Mouse (Mus musculus) cerebellum, postnatal 36 days (tissue): ENCODE results near the gene Lhpp.

Experiments
- DNase-seq, 2 experiments: peaks; one replicate each; pipeline ENCODE4 v3.0.0; 2021 to 2022; ENCODE audit warnings: mixed read lengths in 2 of 2

Gene Lhpp

DNA sequence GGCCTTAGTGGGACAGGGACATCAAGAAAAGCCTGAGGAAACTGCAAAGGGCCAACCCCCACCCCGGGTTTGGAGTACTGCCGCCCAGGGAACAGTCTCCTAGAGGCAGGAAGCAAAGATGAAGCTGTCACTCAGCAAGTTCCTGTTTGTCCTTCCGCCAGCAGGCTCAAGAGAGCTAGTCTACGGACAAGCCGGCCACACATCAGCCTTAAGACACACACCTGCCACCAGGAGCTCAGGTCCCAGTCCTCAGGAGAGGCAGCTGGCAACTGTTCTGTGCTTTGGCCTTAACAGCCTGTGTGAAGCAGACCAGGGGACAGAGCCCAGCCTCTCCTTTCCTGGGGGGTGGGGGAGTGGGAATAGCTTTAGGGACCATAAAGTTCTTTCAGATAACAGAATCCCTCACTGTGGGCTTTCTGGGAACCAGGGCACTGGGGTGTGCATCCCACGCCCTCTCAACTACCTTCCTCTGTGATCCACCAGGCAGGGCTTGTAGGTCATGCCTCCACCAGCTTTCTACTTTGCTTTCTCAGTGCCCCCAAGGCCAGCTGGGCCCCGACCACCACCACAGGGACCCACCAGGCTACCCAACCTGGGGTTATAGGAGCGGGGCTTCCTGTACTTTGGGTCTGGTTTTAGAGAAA, 103.2 kb downstream of the Lhpp start:
- no peak for DNase-seq

- DNase-seq, result no peak
These were observed 103.9 kb downstream of the Lhpp start for GRCm38 (mm10) chr7:132714236-132714923.

GRCm38 (mm10) chr7:132715259-132715658, 104.8 kb downstream of the Lhpp start:
- no peak for DNase-seq

- DNase-seq, result no peak
These were observed 109.1 kb downstream of the Lhpp start for GRCm38 (mm10) chr7:132719570-132719969.

GRCm38 (mm10) chr7:132720562-132720961, 110.1 kb downstream of the Lhpp start:
- peak; percentile 75 to 82 for DNase-seq

GRCm38 (mm10) chr7:132722401-132723370, 112.2 kb downstream of the Lhpp start:
- DNase-seq, result peak in 1 of 2 experiments; percentile 48

DNA sequence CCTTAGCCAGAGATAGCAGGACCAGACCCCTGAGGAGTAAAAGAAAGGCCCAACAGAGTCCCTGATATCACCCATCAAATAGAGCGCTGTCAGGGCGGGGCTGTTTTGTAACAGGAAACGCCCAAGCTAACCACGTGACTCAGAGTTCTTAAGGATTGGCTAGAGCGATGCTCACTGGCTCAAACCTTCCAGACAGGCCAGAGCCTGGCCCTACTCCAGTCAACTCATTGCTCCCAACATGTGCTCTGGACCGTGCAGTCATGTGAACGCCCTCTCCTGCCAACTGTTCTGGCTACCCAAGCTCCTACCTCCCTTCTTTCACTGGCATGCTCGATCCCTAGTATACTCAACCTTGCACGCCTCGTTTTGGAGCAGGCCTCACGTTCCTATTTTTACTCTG, 113.5 kb downstream of the Lhpp start:
- DNase-seq, result peak; percentile 94 to 97

GRCm38 (mm10) chr7:132724501-132725062, 114.1 kb downstream of the Lhpp start:
- DNase-seq, result no peak

DNA sequence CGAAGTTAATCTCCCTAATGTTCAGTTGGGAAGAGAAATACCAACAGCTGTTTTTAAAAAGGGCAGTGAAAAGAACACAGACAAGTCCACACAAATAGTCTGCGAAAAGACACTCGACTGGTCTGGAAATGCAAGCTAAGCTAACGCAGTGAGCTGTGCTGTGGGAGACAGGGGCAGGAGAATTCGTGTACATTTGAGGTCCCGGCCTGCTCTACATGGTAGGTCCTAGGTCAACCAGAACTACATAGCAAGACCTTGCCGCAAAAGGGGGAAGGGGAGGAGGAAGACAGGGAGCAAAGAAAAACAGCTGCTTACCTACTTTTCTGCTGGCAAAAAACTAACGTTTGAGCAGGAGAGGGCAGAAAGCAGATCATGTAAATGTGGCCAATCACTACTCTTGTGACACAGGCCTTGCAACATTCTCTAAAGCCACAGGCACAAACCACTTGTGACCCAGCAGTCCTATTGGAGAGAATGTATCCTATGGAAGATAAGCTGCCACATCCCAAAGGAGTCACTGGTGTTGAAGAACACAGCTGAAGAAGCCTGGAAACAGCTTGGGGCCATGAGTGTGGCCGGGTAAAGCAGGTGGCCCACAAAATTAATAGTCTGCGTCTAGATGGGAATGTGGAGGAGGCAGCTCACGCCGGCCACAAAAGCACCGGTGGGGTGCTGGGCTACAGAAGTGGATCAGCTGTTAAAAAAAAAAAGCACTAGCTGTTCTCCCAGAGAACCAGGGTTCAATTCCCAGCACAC, 115.8 kb downstream of the Lhpp start:
- DNase-seq, result no peak

DNA sequence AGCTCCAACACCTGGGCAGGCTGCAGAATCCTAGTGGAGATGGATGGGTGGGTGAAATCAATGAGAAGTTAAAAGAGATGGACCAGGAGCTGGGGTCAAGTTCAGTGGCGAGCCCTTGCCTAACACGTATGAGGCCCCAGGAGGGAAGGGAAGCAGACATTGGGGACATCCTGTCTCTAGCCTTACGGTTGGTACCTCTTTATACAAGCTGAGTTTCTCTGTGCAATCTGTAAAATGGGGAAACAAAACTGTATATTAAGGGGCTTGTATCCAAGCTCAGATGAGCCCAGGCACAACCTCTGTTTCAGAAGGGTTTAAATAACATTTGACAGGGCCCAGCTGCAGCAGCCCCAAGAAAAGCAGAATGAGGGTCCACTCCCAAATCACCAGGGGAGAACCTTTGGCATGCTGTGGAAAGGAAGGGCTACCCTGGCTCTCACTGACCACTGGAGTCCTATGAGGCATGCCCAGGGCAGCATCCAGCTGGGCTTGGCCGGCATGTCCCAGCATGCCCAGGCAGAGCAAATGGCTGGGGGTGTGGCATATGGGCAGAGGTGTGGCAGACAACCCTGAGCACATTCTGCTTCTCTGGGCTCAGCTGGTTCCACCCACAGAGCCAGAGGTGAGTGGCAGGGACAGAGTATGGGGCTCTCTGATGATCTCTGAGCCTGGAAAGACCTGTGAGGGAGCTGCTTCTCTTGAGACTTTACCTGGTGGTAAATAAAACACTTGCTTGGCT, 118.8 kb downstream of the Lhpp start:
- DNase-seq, result no peak

GRCm38 (mm10) chr7:132730510-132730909, 120.1 kb downstream of the Lhpp start:
- DNase-seq, result no peak

- DNase-seq, result no peak
These were observed 121.1 kb downstream of the Lhpp start for GRCm38 (mm10) chr7:132731558-132731957.

DNA sequence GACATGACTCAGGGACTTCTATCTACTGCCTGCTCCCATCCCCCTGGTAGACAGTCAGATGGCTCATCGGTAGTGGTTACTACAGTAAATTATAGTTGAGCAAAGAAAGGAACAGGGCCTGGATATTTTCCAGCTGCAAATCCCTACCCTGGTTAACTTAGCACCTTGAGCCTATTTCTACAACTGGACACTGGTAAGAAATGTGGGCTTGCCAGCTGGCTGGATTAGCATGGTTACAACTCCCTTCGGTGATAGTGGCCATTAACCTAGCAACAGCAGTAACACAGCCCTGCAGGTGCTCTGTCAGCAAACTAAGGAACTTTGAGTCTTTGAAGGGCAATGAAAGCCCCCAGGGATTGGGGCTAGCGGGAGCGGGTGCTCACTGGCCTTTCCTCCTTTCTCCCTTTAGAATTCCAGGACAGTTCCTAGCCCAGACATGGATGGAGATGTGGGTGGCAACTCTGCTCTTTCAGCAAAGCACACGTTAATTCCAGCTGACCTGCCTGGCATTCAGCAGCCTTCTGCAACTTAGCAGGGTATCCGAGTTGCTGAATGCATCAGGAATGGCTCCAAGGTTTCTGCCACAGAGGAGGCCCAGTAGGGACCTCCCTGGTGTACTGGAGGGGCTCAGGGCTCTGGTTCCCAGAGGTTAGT, 121.8 kb downstream of the Lhpp start:
- peak in 1 of 2 experiments; percentile 28 for DNase-seq

GRCm38 (mm10) chr7:132733521-132733920, 123.1 kb downstream of the Lhpp start:
- peak in 1 of 2 experiments; percentile 39 for DNase-seq

DNA sequence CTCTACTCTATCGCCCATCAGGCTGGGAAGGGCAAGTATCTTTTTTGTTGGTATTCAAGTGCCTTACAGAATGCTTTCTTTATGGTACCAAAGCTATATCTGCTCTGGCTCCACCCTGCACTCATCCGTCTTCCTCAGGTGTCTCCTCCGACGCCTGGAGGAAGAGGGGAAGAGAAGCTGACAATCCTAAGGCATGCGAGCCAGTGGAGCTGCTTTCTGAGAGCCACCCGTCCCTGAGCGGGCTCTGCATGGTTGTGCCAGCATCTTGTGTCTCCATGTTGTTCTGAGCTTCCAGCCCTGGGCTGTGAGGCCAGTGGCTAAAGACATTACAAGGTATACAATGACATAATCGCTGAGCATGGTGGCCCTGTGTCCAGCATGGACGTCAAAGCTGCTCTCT, 123.8 kb downstream of the Lhpp start:
- no peak for DNase-seq

DNA sequence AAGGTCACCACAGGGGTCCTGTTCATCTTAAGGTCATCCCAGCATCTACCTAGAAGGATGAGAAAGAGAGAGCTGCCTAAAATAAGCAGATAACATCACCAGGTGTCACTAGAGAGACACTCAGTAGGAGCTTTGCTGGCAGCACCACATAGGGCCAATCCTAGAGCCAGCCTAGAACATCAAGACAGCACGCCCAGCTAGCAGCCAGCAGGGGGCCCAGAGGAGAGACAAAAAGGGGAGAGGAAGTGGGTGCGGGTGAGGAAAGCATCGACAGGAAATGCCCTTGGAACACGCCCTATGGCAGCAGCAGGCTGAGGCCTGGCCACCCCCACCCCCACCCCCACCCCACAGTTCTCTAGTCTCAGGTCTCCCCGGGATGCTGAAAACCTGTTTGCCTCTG, 124.7 kb downstream of the Lhpp start:
- DNase-seq, result no peak

- DNase-seq, result peak; percentile 73 to 79
These were observed 125.8 kb downstream of the Lhpp start for GRCm38 (mm10) chr7:132736099-132736862.

- DNase-seq, result peak; percentile 67 to 73
These were observed 128.4 kb downstream of the Lhpp start for GRCm38 (mm10) chr7:132738844-132739243.

DNA sequence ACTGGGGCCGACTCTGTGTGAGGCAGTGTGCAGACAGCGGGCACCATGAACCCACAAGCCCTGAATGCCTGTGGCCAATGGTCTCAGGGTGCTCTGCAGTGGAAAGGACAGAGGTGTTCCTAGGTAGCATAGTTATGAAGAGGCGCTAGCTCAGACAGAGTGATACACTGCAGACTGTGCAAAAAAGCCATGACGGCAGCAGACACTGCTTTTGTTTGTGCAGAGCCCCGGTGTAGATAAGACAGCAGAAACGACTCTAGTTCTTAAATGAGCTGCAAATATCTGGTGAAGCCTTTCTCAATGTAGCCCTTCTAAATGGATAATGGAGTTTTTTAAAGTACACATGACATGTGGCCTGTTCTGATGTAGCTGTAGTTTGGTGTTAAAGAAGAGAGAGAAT, 129.4 kb downstream of the Lhpp start:
- no peak for DNase-seq

DNA sequence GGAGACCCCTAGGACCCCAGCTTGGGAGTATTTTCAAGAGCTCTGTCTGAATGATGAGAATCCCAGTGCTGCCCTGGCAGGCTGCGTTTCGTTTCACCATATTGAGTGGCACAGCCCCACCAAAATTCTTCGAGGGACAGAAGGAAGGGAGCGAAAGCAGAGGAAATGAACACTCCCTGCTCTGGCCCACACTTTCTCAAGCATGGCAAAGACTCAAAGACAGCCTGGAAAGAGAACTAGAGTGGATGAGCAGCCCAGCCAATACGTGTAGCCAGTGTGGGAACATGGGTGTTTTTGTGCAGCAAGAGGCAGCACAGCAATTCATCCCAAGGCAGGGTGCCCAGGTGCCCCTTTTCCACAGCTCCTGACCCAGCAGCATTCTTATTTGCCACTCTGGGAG, 132.5 kb downstream of the Lhpp start:
- DNase-seq, result no peak
